Comparison of ENCODE assay signal across 10 mouse cellular contexts in genomic region chr11:49636449-49636848, GRCm38 (mm10). TPM values are rescaled to one million over a fixed set of nuclear protein-coding genes. Genes with fewer than 3 reads are reported as not detected.
DNase-seq lines count a peak whose midpoint lies in the region; ATAC-seq and TF ChIP-seq lines count a peak whose summit lies in the region.
"Had no signal": no experiment of that assay in that cellular context is flagged by ENCODE, and none has a peak within 500 bp of the region (broad histone marks: within the 10 kb centered on the region; RNA-seq: fewer than 3 reads in every experiment).

No protein-coding gene starts in this region.

- 10% methylated on average over 11 of the region's 11 CpGs for WGBS in heart, embryonic 12.5 days
- WGBS in liver, embryonic 14.5 days (ENCODE audit: insufficient replicate concordance), result 18% methylated on average over 11 of the region's 11 CpGs

- DNase-seq in heart, adult 18-20 months, result no peak
- DNase-seq in ES-E14 (ENCODE audit: low read depth, low spot score), result peak; percentile 72
- DNase-seq in liver, embryonic 14.5 days (ENCODE audit: low read depth in 3 of 3, low spot score in 3 of 3), result no peak
- no peak for DNase-seq in T-cell, adult 2 months (ENCODE audit: low spot score)
- DNase-seq in thymus, postnatal 25 days, result no peak
- no peak for DNase-seq in thymus, postnatal 0 days (ENCODE audit: low spot score)

- TF ChIP-seq POLR2A in embryonic fibroblast, embryonic 13.5 days (IDR thresholded peaks at IDR 0.05; ENCODE audit: low read depth, low read length), result no peak

- H3K4me2 ChIP-seq in heart, embryonic 12.5 days, result peak overlapping the region; percentile 35
- no peak overlapping the region for H3K4me2 ChIP-seq in liver, embryonic 14.5 days (ENCODE audit: low read depth)

- H3K27me3 ChIP-seq in heart, embryonic 12.5 days (replicated peaks), result peaks cover 63% of the 10 kb centered on the region
- no peaks in the 10 kb centered on the region; the same call in 1 of the 2 replicates for H3K27me3 ChIP-seq in liver, embryonic 14.5 days (ENCODE audit: control insufficient read depth, insufficient read depth, low read length)

- TF ChIP-seq EP300 in liver, embryonic 14.5 days (IDR thresholded peaks at IDR 0.05; ENCODE audit: low read depth), result no peak

- peak; percentile 72; the same call in 1 of the 2 replicates for TF ChIP-seq CTCF in embryonic fibroblast, embryonic 13.5 days (IDR thresholded peaks at IDR 0.05; ENCODE audit: borderline replicate concordance, insufficient read depth, low read length)
- TF ChIP-seq CTCF in liver, embryonic 14.5 days (IDR thresholded peaks at IDR 0.05; ENCODE audit: low read depth), result peak; percentile 87

- in situ Hi-C loops in ES-E14 (cut with MboI; ENCODE audit: low sequenced_read_pairs in 2 of 2, unreplicated experiment in 2 of 2), result no loop called here

- H3K4me3 ChIP-seq in heart, embryonic 12.5 days, result peak overlapping the region; percentile 20; the same call in 1 of the 2 replicates
- H3K4me3 ChIP-seq in ES-E14 (ENCODE audit: insufficient read depth in 1 of 2, low read depth in 1 of 2, low read length in 2 of 2, poor library complexity in 1 of 2, severe bottlenecking in 1 of 2), result peak overlapping the region; percentile 33 to 55
- no peak overlapping the region for H3K4me3 ChIP-seq in embryonic fibroblast, embryonic 13.5 days (ENCODE audit: insufficient read depth, low read length)
- no peak overlapping the region for H3K4me3 ChIP-seq in liver, embryonic 14.5 days (ENCODE audit: insufficient read depth in 1 of 2, low read depth in 2 of 2, low read length in 2 of 2)

- H3K36me3 ChIP-seq in heart, embryonic 12.5 days, result peaks cover 5% of the 10 kb centered on the region
- no peaks in the 10 kb centered on the region for H3K36me3 ChIP-seq in ES-E14 (ENCODE audit: control insufficient read depth, insufficient read depth, low read length, poor library complexity, severe bottlenecking)
- H3K36me3 ChIP-seq in liver, embryonic 14.5 days (replicated peaks; ENCODE audit: control insufficient read depth, insufficient read depth, low read depth), result no peaks in the 10 kb centered on the region

- no peak overlapping the region for H3K27ac ChIP-seq in heart, embryonic 12.5 days (ENCODE audit: poor library complexity, severe bottlenecking)
- H3K27ac ChIP-seq in ES-E14 (ENCODE audit: insufficient read depth, low read depth, low read length, poor library complexity, severe bottlenecking), result no peak overlapping the region
- no peak overlapping the region for H3K27ac ChIP-seq in embryonic fibroblast, embryonic 13.5 days (ENCODE audit: insufficient read depth, low read length)
- no peak overlapping the region for H3K27ac ChIP-seq in liver, embryonic 14.5 days

- H3K4me1 ChIP-seq in heart, embryonic 12.5 days (replicated peaks), result peaks cover 20% of the 10 kb centered on the region; the same call in 1 of the 2 replicates
- H3K4me1 ChIP-seq in ES-E14 (ENCODE audit: control insufficient read depth in 2 of 2, insufficient read depth in 2 of 2, low read length in 2 of 2, poor library complexity in 1 of 2), result peaks cover 0 to 7% of the 10 kb centered on the region in 2 experiments; a peak in 1 of 4 replicates
- no peaks in the 10 kb centered on the region for H3K4me1 ChIP-seq in embryonic fibroblast, embryonic 13.5 days (ENCODE audit: control insufficient read depth, insufficient read depth, low read length)
- no peaks in the 10 kb centered on the region for H3K4me1 ChIP-seq in liver, embryonic 14.5 days (replicated peaks; ENCODE audit: control insufficient read depth in 2 of 2, insufficient read depth in 2 of 2, low read length in 1 of 2)

- no peak; the same call in 1 of the 2 replicates for ATAC-seq in heart, embryonic 12.5 days (ENCODE audit: insufficient number of reproducible peaks, low FRiP score)
- ATAC-seq in liver, embryonic 14.5 days (ENCODE audit: insufficient read depth), result no peak
- ATAC-seq: Patski had no signal

- no peaks in the 10 kb centered on the region for H3K9me3 ChIP-seq in heart, embryonic 12.5 days (replicated peaks)
- no peaks in the 10 kb centered on the region for H3K9me3 ChIP-seq in ES-E14 (ENCODE audit: control insufficient read depth, insufficient read depth, low read depth, low read length)
- no peaks in the 10 kb centered on the region for H3K9me3 ChIP-seq in liver, embryonic 14.5 days (ENCODE audit: control insufficient read depth, low read length)

- no peak overlapping the region for H3K9ac ChIP-seq in heart, embryonic 12.5 days
- no peak overlapping the region for H3K9ac ChIP-seq in ES-E14 (ENCODE audit: insufficient read depth, low read depth, low read length, poor library complexity, severe bottlenecking)
- no peak overlapping the region for H3K9ac ChIP-seq in liver, embryonic 14.5 days (replicated peaks)

TF ChIP-seq in ES-E14, 5 proteins besides CTCF, POLR2A, EP300 and RAD21:
- no peak for TF ChIP-seq MAFK (IDR thresholded peaks at IDR 0.05; ENCODE audit: insufficient read depth, low read depth, low read length)
- no peak for TF ChIP-seq ZNF384 (IDR thresholded peaks at IDR 0.05; ENCODE audit: low read depth, low read length)
- TF ChIP-seq HCFC1 (IDR thresholded peaks at IDR 0.05; ENCODE audit: borderline replicate concordance, insufficient read depth, low read length), result peak; percentile 44; the same call in 1 of the 2 replicates
- TF ChIP-seq ZC3H11A (IDR thresholded peaks at IDR 0.05; ENCODE audit: borderline replicate concordance, low read depth, low read length), result 0 out of 2 replicates have a peak, but pooled peaks have one; percentile 18
- TF ChIP-seq CHD2 (IDR thresholded peaks at IDR 0.05; ENCODE audit: low read depth, low read length), result no peak
TF ChIP-seq in ES-E14: peak in this region for 2.

RNA-seq across cellular contexts. Expression of gene Scgb3a1, which starts 27.0 kb away (rescaled TPM):
- 0.40 TPM in 1 of 2 replicates, not detected in the other for polyA plus RNA-seq in heart, embryonic 12.5 days (2016; fragmentation: Nextera tagmentation; extraction: Ambion mirVana)
- 100 to 1,000 TPM in 1 of 2 experiments, not detected in 1; 127 TPM for total RNA-seq in heart, adult 18-20 months (2021)
- total RNA-seq in ES-E14 (2012; rRNA removed), result 1.4 and 1.6 TPM in 2 replicates
- not detected in 2 replicates for polyA plus RNA-seq in embryonic fibroblast, embryonic 13.5 days (2011; ENCODE audit: insufficient read length, low read depth, missing spikeins)
- not detected in 2 replicates for polyA plus RNA-seq in liver, embryonic 14.5 days (2012; rRNA removed)
- not detected in 2 replicates for polyA plus RNA-seq in liver, embryonic 14.5 days (2014; fragmentation: Nextera tagmentation; extraction: Ambion mirVana)
- polyA plus RNA-seq in thymus, postnatal 0 days (2015; fragmentation: Nextera tagmentation; extraction: Ambion mirVana), result 2.5 and 5.7 TPM in 2 replicates
- total RNA-seq: neutrophil, adult 5-6 weeks had no signal
- polyA plus RNA-seq: Patski had no signal

RNA-seq across cellular contexts. Expression of gene Flt4, which starts 27.4 kb away (rescaled TPM):
- 8.3 and 8.6 TPM in 2 replicates for polyA plus RNA-seq in heart, embryonic 12.5 days (2016; fragmentation: Nextera tagmentation; extraction: Ambion mirVana)
- 10 to 100 TPM; 11.0 TPM for total RNA-seq in heart, adult 18-20 months (2021)
- 4.3 and 6.7 TPM in 2 replicates for total RNA-seq in ES-E14 (2012; rRNA removed)
- polyA plus RNA-seq in embryonic fibroblast, embryonic 13.5 days (2011; ENCODE audit: insufficient read length, low read depth, missing spikeins), result 2.4 and 5.4 TPM in 2 replicates
- polyA plus RNA-seq in liver, embryonic 14.5 days (2012; rRNA removed), result 2.0 and 2.2 TPM in 2 replicates
- polyA plus RNA-seq in liver, embryonic 14.5 days (2014; fragmentation: Nextera tagmentation; extraction: Ambion mirVana), result 2.5 and 2.8 TPM in 2 replicates
- polyA plus RNA-seq in thymus, postnatal 0 days (2015; fragmentation: Nextera tagmentation; extraction: Ambion mirVana), result 0.31 and 0.35 TPM in 2 replicates
- total RNA-seq: neutrophil, adult 5-6 weeks had no signal

Comparison
In these comparisons a context has a peak if more than half of its experiments do, and no peak if none do; other contexts are left out.
1. H3K4me3 ChIP-seq: peak in heart, embryonic 12.5 days (single experiment) and ES-E14 (2 of 2); none in embryonic fibroblast, embryonic 13.5 days (single experiment) and liver, embryonic 14.5 days (0 of 2).